Mouse (Mus musculus): ENCODE measurements at regions not wholly inside any gene's neighbourhood (a gene's known extent, or its start where the extent isn't known, plus 50 kb on each side); places are given as distances from the start of the nearest gene placed in this dataset.

- TF ChIP-seq KAT2A (IDR thresholded peaks at IDR 0.05; ENCODE audit: insufficient replicate concordance, low read length) (no peak), JUN (IDR thresholded peaks at IDR 0.05; ENCODE audit: insufficient read depth, low read depth, low read length) (no peak), USF2 (conservative IDR thresholded peaks at IDR 0.05; ENCODE audit: low read depth, low read length) (no peak), PAX5 (IDR thresholded peaks at IDR 0.05; ENCODE audit: low read length) (no peak), TCF12 (IDR thresholded peaks at IDR 0.05; ENCODE audit: low read depth, low read length) (no peak)
- in situ Hi-C loops (cut with MboI; ENCODE audit: low pct_ligation_motif_present, low pct_unique_long_range_greater_than_20kb, low sequenced_read_pairs) = no loop called here
- Histone ChIP-seq H3K27me3 (replicated peaks) (no peaks in the 10 kb centered on the region), H3K36me3 (replicated peaks in 1 of 2; ENCODE audit: control insufficient read depth in 1 of 2, insufficient read depth in 1 of 2, low read length in 1 of 2) (no peaks in the 10 kb centered on the region), H3K4me2 (ENCODE audit: insufficient read depth, low read depth, poor library complexity, severe bottlenecking) (no peak overlapping the region), H3K4me1 (ENCODE audit: control insufficient read depth in 1 of 2, insufficient read depth in 2 of 2) (peaks cover 0 to 7% of the 10 kb centered on the region in 2 experiments; a peak in 2 of 4 replicates), H3K4me3 (replicated peaks in 1 of 3; ENCODE audit: low read depth in 2 of 3, low read length in 2 of 3, poor library complexity in 1 of 3) (no peak overlapping the region), H3K27ac (ENCODE audit: insufficient read depth, low read depth) (no peak overlapping the region), H3K9ac (ENCODE audit: insufficient read depth, low read depth) (no peak overlapping the region), H3K9me3 (replicated peaks; ENCODE audit: low read length) (no peaks in the 10 kb centered on the region), H3K79me2 (replicated peaks; ENCODE audit: control insufficient read depth, extremely low read depth, insufficient read depth, poor library complexity, severe bottlenecking) (no peaks in the 10 kb centered on the region)
- dilution Hi-C loops (cut with MboI; ENCODE audit: extremely low pct_ligation_motif_present, extremely low pct_unique_long_range_greater_than_20kb, low sequenced_read_pairs) = no loop called here
- DNase-seq (ENCODE audit: extremely low read depth) = no peak
These were observed 96.2 kb upstream of the Mpp6 start for GRCm38 (mm10) chr6:50013842-50014241.

GRCm38 (mm10) chr6:50027981-50028380, 82.1 kb upstream of the Mpp6 start:
- in situ Hi-C loops (cut with MboI; ENCODE audit: low pct_ligation_motif_present, low pct_unique_long_range_greater_than_20kb, low sequenced_read_pairs) (no loop called here), dilution Hi-C loops (cut with MboI; ENCODE audit: extremely low pct_ligation_motif_present, extremely low pct_unique_long_range_greater_than_20kb, low sequenced_read_pairs) (no loop called here)
- peak; percentile 51 for DNase-seq (ENCODE audit: extremely low read depth)
- H3K36me3 ChIP-seq (replicated peaks in 1 of 2; ENCODE audit: control insufficient read depth in 1 of 2, insufficient read depth in 1 of 2, low read length in 1 of 2) = no peaks in the 10 kb centered on the region
- H3K4me2 ChIP-seq (ENCODE audit: insufficient read depth, low read depth, poor library complexity, severe bottlenecking) = no peak overlapping the region
- H3K79me2 ChIP-seq (replicated peaks; ENCODE audit: control insufficient read depth, extremely low read depth, insufficient read depth, poor library complexity, severe bottlenecking) = no peaks in the 10 kb centered on the region
- peak; percentile 71 for TF ChIP-seq MAX (IDR thresholded peaks at IDR 0.05; ENCODE audit: low read length)
- no peak for TF ChIP-seq ZKSCAN1 (IDR thresholded peaks at IDR 0.05; ENCODE audit: borderline replicate concordance, low read depth, low read length)
- TF ChIP-seq KAT2A (IDR thresholded peaks at IDR 0.05; ENCODE audit: insufficient replicate concordance, low read length) = no peak
- TF ChIP-seq MYC (IDR thresholded peaks at IDR 0.05; ENCODE audit: low read depth, low read length) = 0 out of 2 replicates have a peak, but pooled peaks have one; percentile 21
- no peak for TF ChIP-seq E2F4 (IDR thresholded peaks at IDR 0.05; ENCODE audit: insufficient replicate concordance, low read depth, low read length)
- 0 out of 2 replicates have a peak, but pooled peaks have one; percentile 7 for TF ChIP-seq EP300 (IDR thresholded peaks at IDR 0.05; ENCODE audit: low read length)
- peak; percentile 66 for TF ChIP-seq USF1 (IDR thresholded peaks at IDR 0.05; ENCODE audit: low read depth, low read length)
- TF ChIP-seq JUND (conservative IDR thresholded peaks at IDR 0.05; ENCODE audit: low read depth, low read length) = no peak
- TF ChIP-seq POLR2A (IDR thresholded peaks at IDR 0.05; ENCODE audit: low read depth, low read length) = peak; percentile 32; the same call in 1 of the 2 replicates
- TF ChIP-seq GABPA (IDR thresholded peaks at IDR 0.05; ENCODE audit: insufficient replicate concordance, low read depth, low read length) = no peak
- no peak overlapping the region for H3K27ac ChIP-seq (ENCODE audit: insufficient read depth, low read depth)
- no peaks in the 10 kb centered on the region for H3K27me3 ChIP-seq (replicated peaks)
- no peak overlapping the region for H3K9ac ChIP-seq (ENCODE audit: insufficient read depth, low read depth)
- no peak overlapping the region for H3K4me3 ChIP-seq (replicated peaks in 1 of 3; ENCODE audit: low read depth in 2 of 3, low read length in 2 of 3, poor library complexity in 1 of 3)
- H3K4me1 ChIP-seq (ENCODE audit: control insufficient read depth in 1 of 2, insufficient read depth in 2 of 2) = peaks cover 8 to 12% of the 10 kb centered on the region in 2 experiments
- no peaks in the 10 kb centered on the region for H3K9me3 ChIP-seq (replicated peaks; ENCODE audit: low read length)
